Mouse (Mus musculus) stomach, embryonic 14.5 days (tissue): ENCODE measurements around the gene Gcnt2. TPM values are rescaled to one million over a fixed set of nuclear protein-coding genes. Genes with fewer than 3 reads are reported as not detected.

Experiments
- ATAC-seq: fragments of 200-750 bp; cut with Nextera tagmentation; 2 replicates; pipeline ENCODE4 v1.8.0; 2017; ENCODE audit warnings: low read depth, moderate TSS enrichment; ENCODE audit not compliant: insufficient number of reproducible peaks, insufficient read depth, low FRiP score
- H3K27ac ChIP-seq: fragments of 300-500 bp; sonication (generic); 2 replicates; pipeline ENCODE4 v1.5.1; 2014; ENCODE audit warnings: mild to moderate bottlenecking, low read length, moderate library complexity, mixed read lengths
- H3K27me3 ChIP-seq: fragments of 300-500 bp; sonication (generic); 2 replicates; pipeline ENCODE4 v1.6.1; 2014; ENCODE audit warnings: low read length, control low read depth, mixed read lengths; ENCODE audit not compliant: control insufficient read depth, insufficient read depth
- H3K36me3 ChIP-seq: fragments of 300-500 bp; sonication (generic); 2 replicates; pipeline ENCODE4 v1.6.1; 2014; ENCODE audit warnings: mild to moderate bottlenecking, control low read depth, low read length, moderate library complexity, mixed read lengths; ENCODE audit not compliant: control insufficient read depth, insufficient read depth
- H3K4me1 ChIP-seq: fragments of 300-500 bp; sonication (generic); 2 replicates; pipeline ENCODE4 v1.6.1; 2014; ENCODE audit warnings: low read length, control low read depth, mixed read lengths; ENCODE audit not compliant: control insufficient read depth, insufficient read depth
- H3K4me2 ChIP-seq: fragments of 300-500 bp; sonication (generic); replicated peaks from 2 replicates; pipeline ENCODE4 v1.6.1; 2014; ENCODE audit warnings: low read depth, low read length, control low read depth
- H3K4me3 ChIP-seq: fragments of 300-500 bp; sonication (generic); 2 replicates; pipeline ENCODE4 v1.5.1; 2014; ENCODE audit warnings: low read depth, low read length, control low read depth
- H3K9ac ChIP-seq: fragments of 300-500 bp; sonication (generic); replicated peaks from 2 replicates; pipeline ENCODE4 v1.6.1; 2014; ENCODE audit warnings: low read depth, mild to moderate bottlenecking, control low read depth, low read length, moderate library complexity, mixed read lengths
- H3K9me3 ChIP-seq: fragments of 300-500 bp; sonication (generic); 2 replicates; pipeline ENCODE4 v1.6.1; 2016; ENCODE audit warnings: low read depth, low read length, control low read depth; ENCODE audit not compliant: control insufficient read depth
- WGBS: fragments of 180-500 bp; shearing (Covaris S2); extraction: QIAGEN DNeasy Blood & Tissue Kit; methylation state at CpG from one replicate; pipeline ENCODE4 v1.1.7; 2014; 5-methylcytosine and 5-hydroxymethylcytosine counted together
- polyA plus RNA-seq: library from polyadenylated mRNA; unstranded; fragments of >200 nt; fragmentation: Nextera tagmentation; extraction: Ambion mirVana; gene quantifications from 2 replicates; pipeline ENCODE4 v1.2.1, GENCODE M21; 2014

Gene Gcnt2
- polyA plus RNA-seq, 1 experiment from 2014 or later = 8.3 TPM

GRCm38 (mm10) chr13:40947538-40948205, 88.1 kb downstream of the Gcnt2 start:
- no peak overlapping the region for H3K4me3 ChIP-seq
- ATAC-seq = no peak
- H3K36me3 ChIP-seq = no peaks in the 10 kb centered on the region
- no peaks in the 10 kb centered on the region for H3K9me3 ChIP-seq
- no peak overlapping the region for H3K4me2 ChIP-seq
- 0 out of 2 replicates have a peak, but pooled peaks cover 2% of the 10 kb centered on the region for H3K4me1 ChIP-seq
- no peaks in the 10 kb centered on the region for H3K27me3 ChIP-seq
- no peak overlapping the region for H3K27ac ChIP-seq
- H3K9ac ChIP-seq = no peak overlapping the region
- 71% methylated on average over 7 of the region's 7 CpGs for WGBS

GRCm38 (mm10) chr13:40951386-40951976, 91.9 kb downstream of the Gcnt2 start:
- H3K4me2 ChIP-seq = peak overlapping the region; percentile 5; the same call in 1 of the 2 replicates
- WGBS = 56% methylated on average over 10 of the region's 10 CpGs
- H3K4me3 ChIP-seq = no peak overlapping the region
- H3K27ac ChIP-seq = no peak overlapping the region; the same call in 1 of the 2 replicates
- H3K4me1 ChIP-seq = no peaks in the 10 kb centered on the region
- ATAC-seq = 0 out of 2 replicates have a peak, but pooled peaks have one; percentile 37
- no peaks in the 10 kb centered on the region for H3K36me3 ChIP-seq
- H3K9me3 ChIP-seq = no peaks in the 10 kb centered on the region
- no peak overlapping the region for H3K9ac ChIP-seq
- no peaks in the 10 kb centered on the region for H3K27me3 ChIP-seq

GRCm38 (mm10) chr13:40953231-40953630, 93.7 kb downstream of the Gcnt2 start:
- Histone ChIP-seq H3K27ac (no peak overlapping the region), H3K9me3 (no peaks in the 10 kb centered on the region), H3K36me3 (no peaks in the 10 kb centered on the region), H3K4me3 (no peak overlapping the region), H3K4me1 (no peaks in the 10 kb centered on the region), H3K27me3 (no peaks in the 10 kb centered on the region), H3K4me2 (no peak overlapping the region), H3K9ac (no peak overlapping the region)
- ATAC-seq = no peak
- WGBS = 84% methylated on average over 6 of the region's 6 CpGs

GRCm38 (mm10) chr13:40955773-40956172, 96.2 kb downstream of the Gcnt2 start:
- no peak overlapping the region for H3K27ac ChIP-seq
- H3K36me3 ChIP-seq = no peaks in the 10 kb centered on the region
- no peak for ATAC-seq
- H3K9me3 ChIP-seq = no peaks in the 10 kb centered on the region
- H3K27me3 ChIP-seq = no peaks in the 10 kb centered on the region
- no peak overlapping the region for H3K9ac ChIP-seq
- WGBS = 76% methylated on average over 7 of the region's 7 CpGs
- H3K4me1 ChIP-seq = no peaks in the 10 kb centered on the region
- no peak overlapping the region for H3K4me3 ChIP-seq
- H3K4me2 ChIP-seq = no peak overlapping the region

DNA sequence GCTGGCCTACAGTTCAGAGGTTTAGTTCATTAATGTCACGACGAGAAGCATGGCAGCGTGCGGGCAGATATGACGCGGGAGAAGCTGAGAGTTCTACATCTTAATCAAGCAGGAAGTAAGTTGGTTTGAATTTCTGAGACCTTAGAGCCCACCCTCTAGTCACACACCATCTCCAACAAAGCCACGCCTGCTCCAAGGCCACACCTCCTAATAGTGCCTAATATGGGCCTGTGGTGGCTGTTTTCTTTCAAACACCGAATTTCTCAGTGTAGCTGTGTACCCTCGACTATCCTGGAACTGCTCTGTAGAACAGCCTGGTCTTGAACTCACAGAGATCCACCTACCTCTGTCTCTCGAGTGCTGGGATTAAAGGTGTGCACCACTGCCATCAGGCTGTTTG, 108.1 kb downstream of the Gcnt2 start:
- H3K9ac ChIP-seq = no peak overlapping the region
- no peaks in the 10 kb centered on the region for H3K27me3 ChIP-seq
- H3K4me1 ChIP-seq = no peaks in the 10 kb centered on the region
- no peak for ATAC-seq
- H3K36me3 ChIP-seq = no peaks in the 10 kb centered on the region
- H3K4me3 ChIP-seq = no peak overlapping the region
- WGBS = 89% methylated on average over 10 of the region's 10 CpGs
- H3K4me2 ChIP-seq = no peak overlapping the region
- no peaks in the 10 kb centered on the region for H3K9me3 ChIP-seq
- no peak overlapping the region for H3K27ac ChIP-seq

DNA sequence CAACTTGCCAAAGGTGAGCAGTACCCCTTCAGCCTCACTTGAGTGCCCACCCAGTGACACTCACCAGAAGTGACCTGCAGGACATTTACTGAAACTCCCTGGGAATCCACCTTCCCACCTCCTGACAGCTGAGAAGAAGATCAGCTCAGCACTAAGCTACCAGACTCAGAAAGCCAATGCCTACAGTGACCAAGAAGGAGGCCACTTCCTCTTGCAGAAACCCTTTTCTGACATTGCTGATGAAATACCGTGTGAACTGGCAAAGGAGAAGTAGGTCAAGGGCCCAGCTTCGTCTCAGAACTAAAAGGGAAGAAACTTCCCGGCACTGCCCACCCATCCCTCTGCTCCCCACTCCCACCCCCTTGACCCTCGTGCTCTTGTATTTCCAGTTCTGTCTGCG, 109.0 kb downstream of the Gcnt2 start:
- 63% methylated on average over 5 of the region's 5 CpGs for WGBS
- no peak overlapping the region for H3K4me3 ChIP-seq
- no peak for ATAC-seq
- H3K36me3 ChIP-seq = no peaks in the 10 kb centered on the region
- no peak overlapping the region for H3K9ac ChIP-seq
- H3K27me3 ChIP-seq = no peaks in the 10 kb centered on the region
- no peaks in the 10 kb centered on the region for H3K9me3 ChIP-seq
- H3K4me1 ChIP-seq = no peaks in the 10 kb centered on the region
- H3K4me2 ChIP-seq = no peak overlapping the region
- H3K27ac ChIP-seq = no peak overlapping the region

GRCm38 (mm10) chr13:40969761-40970390, 110.3 kb downstream of the Gcnt2 start:
- no peaks in the 10 kb centered on the region for H3K9me3 ChIP-seq
- ATAC-seq = no peak

DNA sequence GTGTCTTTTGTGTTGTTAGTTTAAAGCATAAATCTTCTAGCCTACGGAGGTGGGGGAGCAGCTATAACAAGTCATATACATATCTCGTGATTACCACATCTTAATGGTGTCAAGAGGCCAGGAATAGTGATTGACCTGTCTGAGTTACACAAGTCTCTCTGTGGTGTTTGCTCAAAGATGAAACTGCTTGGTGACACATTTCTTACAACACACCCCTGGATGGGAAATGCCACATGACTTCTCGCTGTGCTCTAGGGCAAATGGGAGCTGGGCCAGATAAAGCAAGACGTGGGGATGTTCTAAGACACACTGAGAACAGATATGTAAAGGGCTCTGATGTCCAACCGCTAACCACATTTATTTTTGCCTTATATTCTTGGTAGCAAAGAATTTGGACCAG, 111.7 kb downstream of the Gcnt2 start:
- Histone ChIP-seq H3K4me1 (no peaks in the 10 kb centered on the region), H3K36me3 (no peaks in the 10 kb centered on the region), H3K9ac (no peak overlapping the region), H3K4me3 (no peak overlapping the region), H3K9me3 (no peaks in the 10 kb centered on the region), H3K27ac (no peak overlapping the region), H3K27me3 (no peaks in the 10 kb centered on the region), H3K4me2 (no peak overlapping the region)
- ATAC-seq = no peak
- WGBS = 79% methylated on average over 5 of the region's 5 CpGs

More at GRCm38 (mm10) chr13:40969761-40970390, 110.3 kb downstream of the Gcnt2 start:
- no peak overlapping the region for H3K4me3 ChIP-seq
- H3K9ac ChIP-seq = no peak overlapping the region
- no peaks in the 10 kb centered on the region for H3K4me1 ChIP-seq
- WGBS = 88% methylated on average over 4 of the region's 4 CpGs
- no peaks in the 10 kb centered on the region for H3K27me3 ChIP-seq
- no peaks in the 10 kb centered on the region for H3K36me3 ChIP-seq
- no peak overlapping the region for H3K4me2 ChIP-seq
- no peak overlapping the region for H3K27ac ChIP-seq
